Comparison of ENCODE assay signal across 11 mouse cellular contexts in the genomic region with DNA sequence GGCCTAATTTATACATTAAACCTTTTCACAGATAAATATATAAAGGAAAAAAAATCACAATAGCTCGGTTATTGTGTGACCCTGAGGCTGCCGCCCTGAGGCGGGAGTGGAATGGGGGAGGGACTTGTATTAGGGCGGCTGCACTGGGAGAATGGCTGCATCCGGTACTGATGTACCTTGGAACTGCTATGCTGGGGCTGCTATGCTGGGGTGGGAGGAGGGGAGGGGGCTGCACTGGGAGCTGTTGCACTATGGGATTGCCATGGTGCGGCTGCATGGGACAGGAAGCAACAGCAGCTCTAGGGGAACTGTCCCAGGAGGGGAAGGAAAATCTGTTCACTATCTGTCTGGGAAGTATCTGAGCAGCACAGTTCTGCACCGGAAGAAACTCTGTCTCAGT. TPM values are rescaled to one million over a fixed set of nuclear protein-coding genes. Genes with fewer than 3 reads are reported as not detected.
DNase-seq lines count a peak whose midpoint lies in the region; ATAC-seq and TF ChIP-seq lines count a peak whose summit lies in the region.
"Had no signal": no experiment of that assay in that cellular context is flagged by ENCODE, and none has a peak within 500 bp of the region (broad histone marks: within the 10 kb centered on the region; RNA-seq: fewer than 3 reads in every experiment).

No protein-coding gene starts in this region.

- no peak for TF ChIP-seq CTCF in lung, embryonic 14.5 days (IDR thresholded peaks at IDR 0.05; ENCODE audit: low read depth)

- H3K9ac ChIP-seq in forebrain, embryonic 12.5 days, result 0 out of 2 replicates have a peak overlapping the region, but pooled peaks have one; percentile 13
- H3K9ac ChIP-seq in forebrain, embryonic 13.5 days, result no peak overlapping the region
- H3K9ac ChIP-seq in lung, embryonic 14.5 days, result no peak overlapping the region; the same call in 1 of the 2 replicates
- H3K9ac ChIP-seq in heart, embryonic 15.5 days, result no peak overlapping the region
- no peak overlapping the region for H3K9ac ChIP-seq in liver, embryonic 15.5 days

- H3K4me1 ChIP-seq in forebrain, embryonic 12.5 days, result peaks cover 44% of the 10 kb centered on the region
- peaks cover 40% of the 10 kb centered on the region for H3K4me1 ChIP-seq in forebrain, embryonic 13.5 days
- H3K4me1 ChIP-seq in lung, embryonic 14.5 days (ENCODE audit: insufficient read depth), result peaks cover 10% of the 10 kb centered on the region; the same call in 1 of the 2 replicates
- peaks cover 45% of the 10 kb centered on the region for H3K4me1 ChIP-seq in heart, embryonic 15.5 days (replicated peaks)
- H3K4me1 ChIP-seq in liver, embryonic 15.5 days (replicated peaks), result peaks cover 44% of the 10 kb centered on the region

- WGBS in forebrain, embryonic 12.5 days, result 32% methylated on average over 7 of the region's 7 CpGs
- WGBS in forebrain, embryonic 13.5 days, result 34% methylated on average over 7 of the region's 7 CpGs
- 25% methylated on average over 7 of the region's 7 CpGs for WGBS in lung, embryonic 14.5 days
- WGBS in heart, embryonic 15.5 days, result 33% methylated on average over 7 of the region's 7 CpGs
- WGBS in liver, embryonic 15.5 days (ENCODE audit: insufficient replicate concordance), result 15% methylated on average over 7 of the region's 7 CpGs

- ATAC-seq in forebrain, embryonic 12.5 days (ENCODE audit: low FRiP score), result no peak
- no peak for ATAC-seq in forebrain, embryonic 13.5 days
- no peak for ATAC-seq in lung, embryonic 14.5 days (ENCODE audit: insufficient read depth)
- ATAC-seq in heart, embryonic 15.5 days (replicated peaks; ENCODE audit: insufficient number of reproducible peaks, insufficient read depth, low FRiP score, low read depth), result peak; percentile 24; the same call in 1 of the 2 replicates
- peak; percentile 26; the same call in 1 of the 2 replicates for ATAC-seq in liver, embryonic 15.5 days (ENCODE audit: insufficient read depth)
- ATAC-seq: forebrain, embryonic 14.5 days had no signal

- peak; percentile 44 for DNase-seq in lung, embryonic 14.5 days
- DNase-seq in lung, postnatal 36 days, result no peak
- no peak for DNase-seq in Muller cell, postnatal 12 days (ENCODE audit: inconsistent ontology term)
- DNase-seq in yolk sac, embryonic 10.5 days (ENCODE audit: low spot score), result no peak
- DNase-seq: cerebellum, adult 9-11 months had no signal

- no peak overlapping the region for H3K4me3 ChIP-seq in forebrain, embryonic 12.5 days (replicated peaks)
- H3K4me3 ChIP-seq in forebrain, embryonic 13.5 days, result no peak overlapping the region
- no peak overlapping the region for H3K4me3 ChIP-seq in lung, embryonic 14.5 days (ENCODE audit: low read depth, low read length)
- no peak overlapping the region for H3K4me3 ChIP-seq in heart, embryonic 15.5 days
- no peak overlapping the region for H3K4me3 ChIP-seq in liver, embryonic 15.5 days (replicated peaks)

- H3K36me3 ChIP-seq in forebrain, embryonic 12.5 days (replicated peaks), result no peaks in the 10 kb centered on the region
- no peaks in the 10 kb centered on the region for H3K36me3 ChIP-seq in forebrain, embryonic 13.5 days (ENCODE audit: poor library complexity, severe bottlenecking)
- no peaks in the 10 kb centered on the region for H3K36me3 ChIP-seq in lung, embryonic 14.5 days (ENCODE audit: insufficient read depth)
- no peaks in the 10 kb centered on the region for H3K36me3 ChIP-seq in heart, embryonic 15.5 days
- H3K36me3 ChIP-seq in liver, embryonic 15.5 days (replicated peaks), result no peaks in the 10 kb centered on the region
- H3K36me3 ChIP-seq: hindbrain, embryonic 12.5 days had no signal

- no peak overlapping the region for H3K27ac ChIP-seq in forebrain, embryonic 12.5 days
- H3K27ac ChIP-seq in forebrain, embryonic 13.5 days, result no peak overlapping the region
- peak overlapping the region; percentile 54 for H3K27ac ChIP-seq in lung, embryonic 14.5 days (ENCODE audit: low read depth)
- peak overlapping the region; percentile 92 for H3K27ac ChIP-seq in heart, embryonic 15.5 days
- no peak overlapping the region for H3K27ac ChIP-seq in liver, embryonic 15.5 days (replicated peaks)

- no peaks in the 10 kb centered on the region for H3K9me3 ChIP-seq in forebrain, embryonic 12.5 days
- H3K9me3 ChIP-seq in forebrain, embryonic 13.5 days (replicated peaks), result no peaks in the 10 kb centered on the region
- no peaks in the 10 kb centered on the region for H3K9me3 ChIP-seq in lung, embryonic 14.5 days (ENCODE audit: low read depth, low read length)
- no peaks in the 10 kb centered on the region for H3K9me3 ChIP-seq in heart, embryonic 15.5 days (replicated peaks)
- H3K9me3 ChIP-seq in liver, embryonic 15.5 days (replicated peaks), result no peaks in the 10 kb centered on the region
- H3K9me3 ChIP-seq: hindbrain, embryonic 12.5 days had no signal

- H3K4me2 ChIP-seq in forebrain, embryonic 12.5 days, result no peak overlapping the region
- H3K4me2 ChIP-seq in forebrain, embryonic 13.5 days, result no peak overlapping the region
- H3K4me2 ChIP-seq in lung, embryonic 14.5 days, result no peak overlapping the region
- no peak overlapping the region for H3K4me2 ChIP-seq in heart, embryonic 15.5 days
- H3K4me2 ChIP-seq in liver, embryonic 15.5 days, result no peak overlapping the region; the same call in 1 of the 2 replicates

- H3K27me3 ChIP-seq in forebrain, embryonic 12.5 days, result peaks cover 10% of the 10 kb centered on the region; the same call in 1 of the 2 replicates
- H3K27me3 ChIP-seq in forebrain, embryonic 13.5 days, result no peaks in the 10 kb centered on the region
- H3K27me3 ChIP-seq in lung, embryonic 14.5 days (ENCODE audit: insufficient read depth, low read length), result no peaks in the 10 kb centered on the region
- H3K27me3 ChIP-seq in heart, embryonic 15.5 days, result no peaks in the 10 kb centered on the region
- H3K27me3 ChIP-seq in liver, embryonic 15.5 days, result peaks cover 63% of the 10 kb centered on the region

RNA-seq across cellular contexts. Expression of gene Rilpl1, which starts 1.3 kb away (rescaled TPM):
- polyA plus RNA-seq in forebrain, embryonic 12.5 days (2016; fragmentation: Nextera tagmentation; extraction: Ambion mirVana), result 17.4 and 17.8 TPM in 2 replicates
- 10.4 and 10.6 TPM in 2 replicates for polyA plus RNA-seq in forebrain, embryonic 13.5 days (2015; fragmentation: Nextera tagmentation; extraction: Ambion mirVana)
- 20.3 and 21.1 TPM in 2 replicates for polyA plus RNA-seq in lung, embryonic 14.5 days (2014; fragmentation: Nextera tagmentation; extraction: Ambion mirVana)
- polyA plus RNA-seq in heart, embryonic 15.5 days (2015; fragmentation: Nextera tagmentation; extraction: Ambion mirVana), result 26.5 and 27.8 TPM in 2 replicates
- 1.9 and 2.1 TPM in 2 replicates for polyA plus RNA-seq in liver, embryonic 15.5 days (2015; fragmentation: Nextera tagmentation; extraction: Ambion mirVana)

RNA-seq across cellular contexts. Expression of gene Tmed2, which starts 8.0 kb away (rescaled TPM):
- polyA plus RNA-seq in forebrain, embryonic 12.5 days (2016; fragmentation: Nextera tagmentation; extraction: Ambion mirVana), result 404 and 414 TPM in 2 replicates
- polyA plus RNA-seq in forebrain, embryonic 13.5 days (2015; fragmentation: Nextera tagmentation; extraction: Ambion mirVana), result 378 and 389 TPM in 2 replicates
- 588 and 646 TPM in 2 replicates for polyA plus RNA-seq in lung, embryonic 14.5 days (2014; fragmentation: Nextera tagmentation; extraction: Ambion mirVana)
- polyA plus RNA-seq in heart, embryonic 15.5 days (2015; fragmentation: Nextera tagmentation; extraction: Ambion mirVana), result 409 and 423 TPM in 2 replicates
- polyA plus RNA-seq in liver, embryonic 15.5 days (2015; fragmentation: Nextera tagmentation; extraction: Ambion mirVana), result 321 and 337 TPM in 2 replicates

RNA-seq across cellular contexts. Expression of gene Ddx55, which starts 20.2 kb away (rescaled TPM):
- 18.7 and 19.3 TPM in 2 replicates for polyA plus RNA-seq in forebrain, embryonic 12.5 days (2016; fragmentation: Nextera tagmentation; extraction: Ambion mirVana)
- 23.3 and 25.5 TPM in 2 replicates for polyA plus RNA-seq in forebrain, embryonic 13.5 days (2015; fragmentation: Nextera tagmentation; extraction: Ambion mirVana)
- polyA plus RNA-seq in lung, embryonic 14.5 days (2014; fragmentation: Nextera tagmentation; extraction: Ambion mirVana), result 12.7 and 14.1 TPM in 2 replicates
- 6.7 and 8.7 TPM in 2 replicates for polyA plus RNA-seq in heart, embryonic 15.5 days (2015; fragmentation: Nextera tagmentation; extraction: Ambion mirVana)
- 5.1 and 5.8 TPM in 2 replicates for polyA plus RNA-seq in liver, embryonic 15.5 days (2015; fragmentation: Nextera tagmentation; extraction: Ambion mirVana)

RNA-seq across cellular contexts. Expression of gene Eif2b1, which starts 46.5 kb away (rescaled TPM):
- 68.2 and 73.1 TPM in 2 replicates for polyA plus RNA-seq in forebrain, embryonic 12.5 days (2016; fragmentation: Nextera tagmentation; extraction: Ambion mirVana)
- 72.8 and 74.4 TPM in 2 replicates for polyA plus RNA-seq in forebrain, embryonic 13.5 days (2015; fragmentation: Nextera tagmentation; extraction: Ambion mirVana)
- 78.0 and 81.6 TPM in 2 replicates for polyA plus RNA-seq in lung, embryonic 14.5 days (2014; fragmentation: Nextera tagmentation; extraction: Ambion mirVana)
- polyA plus RNA-seq in heart, embryonic 15.5 days (2015; fragmentation: Nextera tagmentation; extraction: Ambion mirVana), result 51.2 and 53.6 TPM in 2 replicates
- 39.0 and 41.5 TPM in 2 replicates for polyA plus RNA-seq in liver, embryonic 15.5 days (2015; fragmentation: Nextera tagmentation; extraction: Ambion mirVana)

RNA-seq across cellular contexts. Expression of gene Gtf2h3, which starts 46.5 kb away (rescaled TPM):
- polyA plus RNA-seq in forebrain, embryonic 12.5 days (2016; fragmentation: Nextera tagmentation; extraction: Ambion mirVana), result 72.0 and 73.4 TPM in 2 replicates
- polyA plus RNA-seq in forebrain, embryonic 13.5 days (2015; fragmentation: Nextera tagmentation; extraction: Ambion mirVana), result 64.7 and 66.9 TPM in 2 replicates
- polyA plus RNA-seq in lung, embryonic 14.5 days (2014; fragmentation: Nextera tagmentation; extraction: Ambion mirVana), result 71.0 and 74.4 TPM in 2 replicates
- polyA plus RNA-seq in heart, embryonic 15.5 days (2015; fragmentation: Nextera tagmentation; extraction: Ambion mirVana), result 28.9 and 34.5 TPM in 2 replicates
- 19.4 and 20.0 TPM in 2 replicates for polyA plus RNA-seq in liver, embryonic 15.5 days (2015; fragmentation: Nextera tagmentation; extraction: Ambion mirVana)

Comparison
In these comparisons a context has a peak if more than half of its experiments do, and no peak if none do; other contexts are left out.
1. ATAC-seq: peak in heart, embryonic 15.5 days (single experiment) and liver, embryonic 15.5 days (single experiment); none in forebrain, embryonic 12.5 days (single experiment), forebrain, embryonic 13.5 days (single experiment) and lung, embryonic 14.5 days (single experiment).
2. H3K27ac ChIP-seq: peak in lung, embryonic 14.5 days (single experiment) and heart, embryonic 15.5 days (single experiment); none in forebrain, embryonic 12.5 days (single experiment), forebrain, embryonic 13.5 days (single experiment) and liver, embryonic 15.5 days (single experiment).